Mouse (Mus musculus) heart, adult 2 months (tissue): ENCODE measurements around the gene Slc9a3r1.

Experiments
- CTCF ChIP-seq: fragments of 200-600 bp; IDR thresholded peaks from 2 replicates; pipeline ENCODE4 v1.8.1; 2022; ENCODE audit warnings: antibody characterized with exemption, mild to moderate bottlenecking, moderate library complexity
- EP300 ChIP-seq: fragments of 200-500 bp; IDR thresholded peaks from 2 replicates; pipeline ENCODE4 v1.6.1; 2011; ENCODE audit warnings: low read depth, low read length, control low read depth; ENCODE audit not compliant: insufficient read depth
- POLR2A ChIP-seq: fragments of 200-500 bp; IDR thresholded peaks from 2 replicates; pipeline ENCODE4 v1.6.1; 2011; ENCODE audit warnings: mild to moderate bottlenecking, low read depth, low read length, control low read depth; ENCODE audit not compliant: insufficient read depth

DNA sequence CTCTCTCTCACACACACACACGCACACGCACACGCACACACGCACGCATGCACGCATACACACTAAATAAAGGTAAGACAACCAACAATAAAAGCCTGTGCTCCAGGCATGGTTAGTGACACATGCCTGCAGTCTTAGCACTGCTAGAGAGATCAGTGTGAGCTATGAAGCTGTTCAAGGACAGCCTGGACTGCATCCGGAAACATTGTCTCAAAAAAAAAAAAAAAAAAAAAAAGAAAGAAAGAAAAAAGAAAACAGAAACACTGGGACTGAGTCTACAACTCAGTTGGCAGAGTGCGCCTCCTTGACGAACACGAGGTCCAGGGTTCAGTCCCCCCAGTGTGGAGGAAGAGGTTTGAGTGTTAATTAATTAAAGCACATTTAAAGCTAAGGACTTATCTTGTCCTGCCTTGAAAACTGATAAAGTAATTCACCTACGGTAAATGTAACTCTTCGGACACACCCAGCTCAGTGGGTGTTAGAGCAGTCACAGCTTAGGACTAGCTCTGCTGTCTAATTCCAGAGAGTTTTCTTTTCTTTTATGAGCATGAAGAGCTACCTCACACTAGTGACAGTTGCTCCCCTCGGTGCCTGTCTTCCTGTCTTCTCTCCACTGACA is 33.5 kb upstream of the Slc9a3r1 start:
- TF ChIP-seq CTCF: no peak
- TF ChIP-seq POLR2A: no peak
- no peak for TF ChIP-seq EP300
